Mouse (Mus musculus) liver, embryonic 11.5 days (tissue): ENCODE measurements at regions not wholly inside any gene's neighbourhood (a gene's known extent, or its start where the extent isn't known, plus 50 kb on each side); places are given as distances from the start of the nearest gene placed in this dataset.

Experiments used
- ATAC-seq: fragments of 200-750 bp; cut with Nextera tagmentation; replicated peaks from 2 replicates; pipeline ENCODE4 v1.8.0; 2017; ENCODE audit warnings: moderate number of reproducible peaks, mild to moderate bottlenecking, moderate TSS enrichment, moderate library complexity; ENCODE audit not compliant: low FRiP score
- DNase-seq: peaks from one replicate; pipeline ENCODE4 v3.0.0-alpha.2; 2017; ENCODE audit warnings: low spot score
- H3K27ac ChIP-seq: fragments of 300-500 bp; sonication (generic); 2 replicates; pipeline ENCODE4 v1.5.1; 2014; ENCODE audit warnings: mild to moderate bottlenecking, low read depth, low read length, control low read depth
- H3K27me3 ChIP-seq: fragments of 300-500 bp; sonication (generic); replicated peaks from 2 replicates; pipeline ENCODE4 v1.6.1; 2014; ENCODE audit warnings: low read length, mixed read lengths; ENCODE audit not compliant: control insufficient read depth, insufficient read depth
- H3K36me3 ChIP-seq: fragments of 300-500 bp; sonication (generic); 2 replicates; pipeline ENCODE4 v1.6.1; 2014; ENCODE audit warnings: mild to moderate bottlenecking, low read length, moderate library complexity, mixed read lengths; ENCODE audit not compliant: control insufficient read depth, insufficient read depth
- H3K4me1 ChIP-seq: fragments of 300-500 bp; sonication (generic); replicated peaks from 2 replicates; pipeline ENCODE4 v1.6.1; 2014; ENCODE audit warnings: low read length, mixed read lengths; ENCODE audit not compliant: control insufficient read depth, insufficient read depth
- H3K4me2 ChIP-seq: fragments of 300-500 bp; sonication (generic); 2 replicates; pipeline ENCODE4 v1.6.1; 2014; ENCODE audit warnings: mild to moderate bottlenecking, control low read depth, moderate library complexity
- H3K4me3 ChIP-seq: fragments of 300-500 bp; sonication (generic); 2 replicates; pipeline ENCODE4 v1.5.1; 2014; ENCODE audit warnings: low read depth, low read length, control low read depth
- H3K9ac ChIP-seq: fragments of 300-500 bp; sonication (generic); 2 replicates; pipeline ENCODE4 v1.6.1; 2014; ENCODE audit warnings: low read depth, low read length, control low read depth
- H3K9me3 ChIP-seq: fragments of 300-500 bp; sonication (generic); 2 replicates; pipeline ENCODE4 v1.6.1; 2016; ENCODE audit warnings: low read length, inconsistent platforms, mixed read lengths; ENCODE audit not compliant: control insufficient read depth
- WGBS: fragments of 180-500 bp; shearing (Covaris S2); extraction: QIAGEN DNeasy Blood & Tissue Kit; methylation state at CpG from one replicate; pipeline ENCODE4 v1.1.7; 2014; 5-methylcytosine and 5-hydroxymethylcytosine counted together

DNA sequence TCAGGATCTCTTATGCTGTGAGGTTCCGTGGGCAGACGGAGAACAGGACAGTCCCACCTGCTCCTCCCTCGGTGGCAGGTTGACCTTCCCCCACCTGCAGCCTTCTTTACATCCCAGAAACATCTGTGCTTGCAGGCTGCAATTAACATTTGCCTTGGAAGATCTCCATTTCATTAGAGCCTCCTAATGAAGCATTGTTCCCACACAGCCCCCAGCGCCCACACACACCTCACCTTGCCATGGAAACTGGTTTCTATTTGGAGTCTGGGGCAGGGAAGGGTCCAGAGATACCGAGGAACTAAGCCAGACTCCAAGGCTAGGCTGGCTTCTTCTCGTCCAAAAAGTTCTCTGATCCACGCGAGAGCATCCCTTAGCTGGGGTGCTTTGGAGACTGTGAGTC, 56.6 kb upstream of the Rpl38 start:
- H3K27me3 ChIP-seq: no peaks in the 10 kb centered on the region
- H3K4me2 ChIP-seq: no peak overlapping the region
- no peak overlapping the region for H3K4me3 ChIP-seq
- H3K4me1 ChIP-seq: no peaks in the 10 kb centered on the region
- no peak overlapping the region for H3K9ac ChIP-seq
- H3K27ac ChIP-seq: no peak overlapping the region
- H3K9me3 ChIP-seq: peaks cover 2% of the 10 kb centered on the region; the same call in 1 of the 2 replicates
- no peaks in the 10 kb centered on the region for H3K36me3 ChIP-seq
- WGBS: 71% methylated on average over 8 of the region's 8 CpGs
- ATAC-seq (no peak), DNase-seq (no peak)

DNA sequence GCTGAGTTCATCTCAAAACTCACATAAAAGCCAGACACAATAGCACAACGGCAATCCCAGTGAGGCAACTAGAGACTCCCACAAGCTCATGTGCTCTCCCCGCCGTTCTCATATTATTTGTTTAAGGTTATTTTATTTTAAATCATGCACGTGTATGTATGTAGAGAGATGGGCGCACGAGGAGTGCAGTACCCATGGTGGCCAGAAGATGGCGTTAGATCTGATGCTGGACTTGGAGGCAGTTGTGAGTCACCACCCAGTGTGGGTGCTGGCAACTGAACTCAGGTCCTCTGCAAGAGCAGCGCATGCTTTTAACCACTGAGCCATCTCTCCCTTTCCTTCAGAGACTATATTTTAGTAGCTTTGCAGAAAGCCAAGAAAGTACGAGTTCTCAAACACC, 60.3 kb upstream of the Rpl38 start:
- no peak overlapping the region for H3K4me3 ChIP-seq

DNA sequence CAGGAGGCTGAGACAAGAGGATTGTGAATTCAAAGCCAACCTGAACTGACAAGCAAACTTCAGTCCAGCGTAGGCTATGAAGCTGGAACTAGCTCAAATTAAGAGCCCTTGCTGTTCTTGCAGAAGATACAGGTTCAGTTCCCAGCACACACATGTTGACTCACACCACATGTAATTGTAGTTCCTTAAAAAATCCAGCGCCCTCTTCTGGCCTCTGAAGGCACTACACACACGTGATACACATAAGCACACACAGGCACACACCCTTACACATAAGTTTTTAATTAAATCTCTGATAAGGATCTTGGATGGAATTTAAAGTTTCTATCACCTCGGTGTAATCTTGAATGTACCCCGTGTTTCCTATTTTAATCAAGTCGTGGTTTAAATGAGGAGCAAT, 65.2 kb upstream of the Rpl38 start:
- Histone ChIP-seq H3K27me3 (no peaks in the 10 kb centered on the region), H3K9ac (no peak overlapping the region), H3K27ac (no peak overlapping the region), H3K9me3 (peaks cover 2% of the 10 kb centered on the region; the same call in 1 of the 2 replicates), H3K4me2 (no peak overlapping the region), H3K4me1 (no peaks in the 10 kb centered on the region), H3K4me3 (no peak overlapping the region), H3K36me3 (no peaks in the 10 kb centered on the region)
- no peak for ATAC-seq
- no peak for DNase-seq
- 74% methylated on average over 6 of the region's 6 CpGs for WGBS

More for the DNA sequence above, 60.3 kb upstream of the Rpl38 start:
- no peak overlapping the region for H3K27ac ChIP-seq
- DNase-seq: no peak
- no peaks in the 10 kb centered on the region for H3K27me3 ChIP-seq
- H3K36me3 ChIP-seq: no peaks in the 10 kb centered on the region
- ATAC-seq: no peak
- WGBS: 86% methylated on average over 9 of the region's 9 CpGs
- H3K9ac ChIP-seq: no peak overlapping the region
- peaks cover 2% of the 10 kb centered on the region; the same call in 1 of the 2 replicates for H3K9me3 ChIP-seq
- no peaks in the 10 kb centered on the region for H3K4me1 ChIP-seq
- no peak overlapping the region for H3K4me2 ChIP-seq

DNA sequence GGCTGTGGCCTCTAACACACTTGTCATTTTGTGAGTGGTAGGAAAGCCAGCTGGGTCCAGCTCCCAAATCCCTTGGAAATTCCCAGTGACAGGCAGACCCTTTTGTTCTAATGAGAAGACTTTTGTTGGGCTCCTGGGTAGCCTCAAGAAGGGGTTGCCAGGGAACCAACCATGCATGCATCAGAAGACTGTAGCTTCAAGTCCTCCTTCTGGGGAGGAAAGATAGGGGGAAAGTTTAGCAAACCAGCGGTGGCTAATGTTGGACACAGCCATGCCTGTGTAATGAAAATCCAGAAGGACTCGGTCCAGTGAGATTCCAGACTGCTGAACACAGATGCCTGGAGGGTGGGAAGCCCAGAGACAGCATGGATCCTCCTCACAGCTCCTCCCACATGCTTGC, 71.1 kb upstream of the Rpl38 start:
- H3K4me3 ChIP-seq: no peak overlapping the region
- no peak overlapping the region for H3K4me2 ChIP-seq
- WGBS: 60% methylated on average over 2 of the region's 2 CpGs
- no peaks in the 10 kb centered on the region for H3K9me3 ChIP-seq
- ATAC-seq (no peak), DNase-seq (no peak)
- no peak overlapping the region for H3K27ac ChIP-seq
- H3K27me3 ChIP-seq: no peaks in the 10 kb centered on the region
- H3K9ac ChIP-seq: no peak overlapping the region
- H3K36me3 ChIP-seq: no peaks in the 10 kb centered on the region
- no peaks in the 10 kb centered on the region for H3K4me1 ChIP-seq

DNA sequence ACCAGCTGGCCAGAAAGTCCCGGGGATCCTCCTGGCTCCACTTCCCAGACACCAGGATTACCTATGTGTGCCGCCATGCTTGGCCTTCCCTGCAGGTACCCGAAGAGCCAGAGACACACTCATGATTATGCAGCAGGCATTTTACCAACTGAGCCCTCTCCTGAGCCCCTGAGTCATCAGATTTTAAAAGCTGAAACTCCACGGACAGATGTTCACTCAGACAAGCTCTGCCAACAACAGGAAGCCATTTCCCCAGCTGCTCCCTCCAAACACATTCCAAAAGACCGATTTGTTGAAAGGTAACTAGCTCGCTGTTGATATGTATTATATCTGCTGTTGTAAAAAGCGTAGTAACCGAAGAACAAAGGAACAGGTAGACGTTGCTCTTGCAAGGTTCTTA, 75.4 kb upstream of the Rpl38 start:
- Histone ChIP-seq H3K4me3 (no peak overlapping the region), H3K4me1 (no peaks in the 10 kb centered on the region), H3K27me3 (no peaks in the 10 kb centered on the region), H3K36me3 (no peaks in the 10 kb centered on the region), H3K4me2 (no peak overlapping the region), H3K9ac (no peak overlapping the region), H3K27ac (no peak overlapping the region), H3K9me3 (no peaks in the 10 kb centered on the region)
- 75% methylated on average over 9 of the region's 9 CpGs for WGBS
- ATAC-seq (no peak), DNase-seq (no peak)

GRCm38 (mm10) chr11:114588554-114588953, 79.8 kb upstream of the Rpl38 start:
- no peaks in the 10 kb centered on the region for H3K4me1 ChIP-seq
- H3K4me2 ChIP-seq: no peak overlapping the region
- no peak for ATAC-seq
- no peaks in the 10 kb centered on the region for H3K36me3 ChIP-seq
- no peak for DNase-seq
- 68% methylated on average over 9 of the region's 9 CpGs for WGBS
- H3K27me3 ChIP-seq: no peaks in the 10 kb centered on the region
- H3K9me3 ChIP-seq: no peaks in the 10 kb centered on the region
- H3K9ac ChIP-seq: no peak overlapping the region
- H3K27ac ChIP-seq: no peak overlapping the region
- H3K4me3 ChIP-seq: no peak overlapping the region

DNA sequence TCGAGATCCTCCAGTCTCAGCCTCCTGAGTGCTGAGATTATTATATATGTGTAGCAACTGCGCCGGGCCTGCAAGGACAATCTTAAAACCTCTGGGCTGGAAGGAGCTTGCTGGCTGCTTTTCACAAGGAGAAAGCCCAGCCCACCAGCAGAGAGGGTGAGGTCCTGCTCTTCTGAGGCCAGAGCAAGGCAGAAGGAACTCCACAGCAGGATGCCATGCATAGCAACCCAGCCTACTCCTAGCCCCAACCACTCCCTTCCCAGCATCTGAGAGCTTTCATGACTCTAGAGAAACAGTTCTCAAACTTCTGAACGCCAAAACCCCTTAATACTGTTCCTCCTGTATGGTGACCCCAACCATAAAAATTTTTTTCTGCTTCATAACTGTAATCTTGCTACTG, 80.3 kb upstream of the Rpl38 start:
- DNase-seq: no peak
- ATAC-seq: no peak
- Histone ChIP-seq H3K4me1 (no peaks in the 10 kb centered on the region), H3K27me3 (no peaks in the 10 kb centered on the region), H3K9me3 (no peaks in the 10 kb centered on the region), H3K4me3 (no peak overlapping the region), H3K36me3 (no peaks in the 10 kb centered on the region), H3K4me2 (no peak overlapping the region), H3K9ac (no peak overlapping the region), H3K27ac (no peak overlapping the region)
- 79% methylated on average over 4 of the region's 4 CpGs for WGBS

GRCm38 (mm10) chr11:114586400-114586799, 81.9 kb upstream of the Rpl38 start:
- no peak overlapping the region for H3K27ac ChIP-seq
- no peaks in the 10 kb centered on the region for H3K9me3 ChIP-seq
- H3K27me3 ChIP-seq: no peaks in the 10 kb centered on the region
- no peak overlapping the region for H3K4me2 ChIP-seq
- H3K9ac ChIP-seq: no peak overlapping the region
- DNase-seq: no peak
- no peak for ATAC-seq
- H3K4me3 ChIP-seq: no peak overlapping the region
- H3K4me1 ChIP-seq: no peaks in the 10 kb centered on the region
- H3K36me3 ChIP-seq: no peaks in the 10 kb centered on the region
- 82% methylated on average over 12 of the region's 12 CpGs for WGBS

- Histone ChIP-seq H3K4me2 (no peak overlapping the region), H3K27me3 (no peaks in the 10 kb centered on the region), H3K27ac (no peak overlapping the region), H3K9ac (no peak overlapping the region), H3K4me1 (no peaks in the 10 kb centered on the region), H3K36me3 (no peaks in the 10 kb centered on the region), H3K4me3 (no peak overlapping the region), H3K9me3 (no peaks in the 10 kb centered on the region)
- no peak for ATAC-seq
- WGBS: 70% methylated on average over 6 of the region's 6 CpGs
- DNase-seq: no peak
Observed at GRCm38 (mm10) chr11:114584804-114585203, 83.5 kb upstream of the Rpl38 start.
